Mouse (Mus musculus): ENCODE results near the gene Gm20918. TPM values are rescaled to one million over a fixed set of nuclear protein-coding genes. Genes with fewer than 3 reads are reported as not detected.
"Not testable (repeated sequence)": the region's sequence is repeated elsewhere in the genome, so short reads cannot be mapped to it uniquely, and the experiment has no call there.

The Gm20918 gene
- not detected for total RNA-seq (2021)

GRCm38 (mm10) chrY:5043637-5044036 is at the start of gene Gm20918:
Gene Gm20918 (plus strand): TSS chrY:5043937.
- intact Hi-C loops (cut with DNase I); DNase-seq (ENCODE audit: low spot score in 2 of 2): not testable (repeated sequence)

Other genes with a start within 250 kb of the Gm20918 start
- not detected for gene Gm21820, start 205.5 kb downstream of the Gm20918 start, total RNA-seq (2021)

Measured in left cerebral cortex, postnatal 36 days (tissue).